Mouse (Mus musculus) kidney, postnatal 25 days (tissue): ENCODE results near the gene Arhgap21.
"Not testable (repeated sequence)": the region's sequence is repeated elsewhere in the genome, so short reads cannot be mapped to it uniquely, and the experiment has no call there.

ENCODE experiments used
- DNase-seq, 2 experiments: peaks; one replicate each; pipeline ENCODE4 v3.0.0; 2021; ENCODE audit warnings: mixed read lengths in 2 of 2

The Arhgap21 gene

GRCm38 (mm10) chr2:20939367-20939766 is 29.3 kb downstream of the Arhgap21 start:
- DNase-seq, result no peak

- no peak for DNase-seq
These were observed 32.0 kb downstream of the Arhgap21 start for GRCm38 (mm10) chr2:20936609-20937221.

- no peak for DNase-seq
These were observed 34.3 kb downstream of the Arhgap21 start for GRCm38 (mm10) chr2:20934406-20934805.

- DNase-seq, result no peak
These were observed 35.9 kb downstream of the Arhgap21 start for GRCm38 (mm10) chr2:20932748-20933313.

GRCm38 (mm10) chr2:20931761-20932160 is 36.9 kb downstream of the Arhgap21 start:
- DNase-seq, result not testable (repeated sequence)

GRCm38 (mm10) chr2:20928454-20928853 is 40.2 kb downstream of the Arhgap21 start:
- no peak for DNase-seq

- DNase-seq, result no peak
These were observed 43.7 kb downstream of the Arhgap21 start for GRCm38 (mm10) chr2:20924938-20925337.

GRCm38 (mm10) chr2:20922366-20922765 is 46.3 kb downstream of the Arhgap21 start:
- DNase-seq, result no peak

GRCm38 (mm10) chr2:20921558-20921957 is 47.1 kb downstream of the Arhgap21 start:
- DNase-seq, result no peak

- DNase-seq, result no peak
These were observed 47.7 kb downstream of the Arhgap21 start for GRCm38 (mm10) chr2:20921021-20921420.

- no peak for DNase-seq
These were observed 54.0 kb downstream of the Arhgap21 start for GRCm38 (mm10) chr2:20914531-20915320.

- no peak for DNase-seq
These were observed 55.7 kb downstream of the Arhgap21 start for GRCm38 (mm10) chr2:20913019-20913415.

GRCm38 (mm10) chr2:20912348-20913018 is 56.2 kb downstream of the Arhgap21 start:
- no peak for DNase-seq

GRCm38 (mm10) chr2:20910446-20910845 is 58.2 kb downstream of the Arhgap21 start:
- no peak for DNase-seq

GRCm38 (mm10) chr2:20909404-20909803 is 59.3 kb downstream of the Arhgap21 start:
- no peak for DNase-seq

- DNase-seq, result no peak
These were observed 61.4 kb downstream of the Arhgap21 start for GRCm38 (mm10) chr2:20907291-20907690.

GRCm38 (mm10) chr2:20905411-20905810 is 63.3 kb downstream of the Arhgap21 start:
- DNase-seq, result no peak

- DNase-seq, result no peak
These were observed 65.6 kb downstream of the Arhgap21 start for GRCm38 (mm10) chr2:20902981-20903645.

- DNase-seq, result no peak
These were observed 66.8 kb downstream of the Arhgap21 start for GRCm38 (mm10) chr2:20901916-20902315.

- DNase-seq, result no peak
These were observed 69.4 kb downstream of the Arhgap21 start for GRCm38 (mm10) chr2:20899301-20899700.

GRCm38 (mm10) chr2:20898684-20899083 is 70.0 kb downstream of the Arhgap21 start:
- peak; percentile 79 to 82 for DNase-seq

- no peak for DNase-seq
These were observed 72.2 kb downstream of the Arhgap21 start for GRCm38 (mm10) chr2:20896446-20896845.
